Mouse (Mus musculus) stomach, postnatal 0 days (tissue): ENCODE results near the gene Eed.

Source experiments
- CTCF ChIP-seq: IDR thresholded peaks from 2 replicates; pipeline ENCODE4 v1.5.1; 2016; ENCODE audit warnings: antibody characterized with exemption, low read depth, mild to moderate bottlenecking, moderate library complexity
- EP300 ChIP-seq: optimal IDR thresholded peaks from 2 replicates; pipeline ENCODE3; 2016; ENCODE audit warnings: antibody characterized with exemption

GRCm38 (mm10) chr7:89923441-89924180 lies 57.2 kb downstream of the Eed start:
- TF ChIP-seq EP300 (no peak), CTCF (no peak)
